Mouse (Mus musculus) mouse trophoblast stem cell (cell line): Measurements from ENCODE around the gene Etnppl.

ENCODE experiments used
- in situ Hi-C, 2 experiments: fragments of 300-500 bp; cut with MseI, MboI; formaldehyde crosslinking; loops; 2 replicates in 1 of 2; 3 replicates in 1 of 2; pipeline ENCODE4 v1.15.1; 2025

Etnppl gene

GRCm38 (mm10) chr3:130617439-130617898 lies at the start of gene Etnppl:
TSS of gene Etnppl (plus strand) at chr3:130617448.
- in situ Hi-C loops = no loop called here

GRCm38 (mm10) chr3:130568331-130569095 lies 48.7 kb upstream of the Etnppl start:
- in situ Hi-C loops = no loop called here

- in situ Hi-C loops = loop anchor here (5.0 to 10.0 kb wide), 3 partner anchors 386 to 468 kb away; no protein-coding TSS in a partner anchor
Measured at GRCm38 (mm10) chr3:130573243-130573642, 44.0 kb upstream of the Etnppl start.

- in situ Hi-C loops = loop anchor here (5.0 to 10.0 kb wide), 4 partner anchors 387 to 472 kb away; no protein-coding TSS in a partner anchor
Measured at GRCm38 (mm10) chr3:130574652-130575051, 42.6 kb upstream of the Etnppl start.

- in situ Hi-C loops = loop anchor here (5.0 to 10.0 kb wide), 3 partner anchors 392 to 474 kb away; no protein-coding TSS in a partner anchor
Measured at GRCm38 (mm10) chr3:130576683-130577082, 40.6 kb upstream of the Etnppl start.

GRCm38 (mm10) chr3:130579501-130579900 lies 37.7 kb upstream of the Etnppl start:
- in situ Hi-C loops = loop anchor here (5.0 to 10.0 kb wide), 3 partner anchors 395 to 477 kb away; no protein-coding TSS in a partner anchor

GRCm38 (mm10) chr3:130581577-130581976 lies 35.7 kb upstream of the Etnppl start:
- in situ Hi-C loops = no loop called here

GRCm38 (mm10) chr3:130582903-130583664 lies 34.2 kb upstream of the Etnppl start:
- in situ Hi-C loops = no loop called here

GRCm38 (mm10) chr3:130584007-130584406 lies 33.2 kb upstream of the Etnppl start:
- in situ Hi-C loops = no loop called here

- in situ Hi-C loops = no loop called here
Measured at GRCm38 (mm10) chr3:130595050-130595449, 22.2 kb upstream of the Etnppl start.

- in situ Hi-C loops = no loop called here
Measured at GRCm38 (mm10) chr3:130601491-130601890, 15.8 kb upstream of the Etnppl start.

- in situ Hi-C loops = loop anchor here (5.0 kb wide), 1 partner anchor 79 kb away; no protein-coding TSS in a partner anchor
Measured at GRCm38 (mm10) chr3:130607924-130608323, 9.3 kb upstream of the Etnppl start.

- in situ Hi-C loops = no loop called here
Measured at GRCm38 (mm10) chr3:130614444-130614843, 2.8 kb upstream of the Etnppl start.

GRCm38 (mm10) chr3:130615625-130616024 lies 1.6 kb upstream of the Etnppl start:
- in situ Hi-C loops = no loop called here

- in situ Hi-C loops = no loop called here
Measured at GRCm38 (mm10) chr3:130620517-130621146, 3.4 kb downstream of the Etnppl start.

GRCm38 (mm10) chr3:130628358-130628757 lies 11.1 kb downstream of the Etnppl start:
- in situ Hi-C loops = no loop called here

- in situ Hi-C loops = no loop called here
Measured at GRCm38 (mm10) chr3:130633859-130634258, 16.6 kb downstream of the Etnppl start.

GRCm38 (mm10) chr3:130646110-130646810 lies 29.0 kb downstream of the Etnppl start:
- in situ Hi-C loops = no loop called here

GRCm38 (mm10) chr3:130649569-130649968 lies 32.3 kb downstream of the Etnppl start:
- in situ Hi-C loops = no loop called here

GRCm38 (mm10) chr3:130660619-130661018 lies 43.4 kb downstream of the Etnppl start:
- in situ Hi-C loops = no loop called here

- in situ Hi-C loops = no loop called here
Measured at GRCm38 (mm10) chr3:130662496-130662895, 45.2 kb downstream of the Etnppl start.
